10 mouse cellular contexts compared by ENCODE assay signal in the genomic region with DNA sequence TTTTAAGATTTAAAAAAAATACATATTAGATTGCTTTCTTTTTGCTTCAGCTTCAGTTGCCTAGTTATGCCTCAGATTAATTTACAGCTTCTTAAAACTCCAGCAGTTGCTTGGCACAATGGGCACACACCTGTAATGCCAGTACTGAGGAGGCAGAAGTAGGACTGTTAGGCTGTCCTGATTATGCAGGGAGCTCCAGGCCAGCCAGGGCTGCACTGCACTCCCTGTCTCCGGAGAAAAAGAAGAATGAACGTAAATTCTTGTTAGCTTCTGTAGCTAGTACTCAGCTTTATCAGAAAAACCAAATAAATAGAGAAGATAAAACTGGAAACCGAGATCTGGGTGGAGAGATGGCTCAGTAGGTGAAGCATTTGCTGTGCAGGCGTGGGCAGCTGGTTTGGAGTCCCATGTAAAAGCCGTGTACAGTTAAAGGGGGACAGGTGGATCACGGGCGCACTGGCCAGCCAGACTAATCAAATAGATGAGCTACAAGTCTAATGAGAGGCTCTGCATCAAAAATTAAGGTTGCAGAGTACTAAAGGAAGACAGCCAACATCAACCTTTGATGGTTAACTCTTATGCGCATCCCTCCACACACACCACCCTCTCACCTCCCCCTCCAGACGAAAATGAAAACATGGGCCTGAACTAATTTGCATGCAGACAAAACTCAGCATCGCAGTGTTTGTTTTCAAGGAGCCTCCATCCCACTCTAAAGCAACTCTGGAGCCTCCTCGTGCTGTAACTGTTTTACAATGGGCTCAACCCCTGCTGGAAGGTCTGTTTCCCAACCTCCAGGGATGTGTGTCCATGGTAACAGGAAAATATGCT. TPM values are rescaled to one million over a fixed set of nuclear protein-coding genes. Genes with fewer than 3 reads are reported as not detected.
A peak's percentile ranks its signal among the peaks of the same experiment; 100 is the strongest.
DNase-seq lines count a peak whose midpoint lies in the region; ATAC-seq lines count a peak whose summit lies in the region.
"Had no signal": no experiment of that assay in that cellular context is flagged by ENCODE, and none has a peak within 500 bp of the region (broad histone marks: within the 10 kb centered on the region; RNA-seq: fewer than 3 reads in every experiment).

No protein-coding gene starts in this region.

- H3K36me3 ChIP-seq in liver, embryonic 12.5 days: no peaks in the 10 kb centered on the region
- no peaks in the 10 kb centered on the region for H3K36me3 ChIP-seq in liver, embryonic 11.5 days (ENCODE audit: control insufficient read depth, insufficient read depth, low read length)
- no peaks in the 10 kb centered on the region for H3K36me3 ChIP-seq in hindbrain, embryonic 12.5 days
- no peaks in the 10 kb centered on the region for H3K36me3 ChIP-seq in neural tube, embryonic 14.5 days (ENCODE audit: control insufficient read depth, insufficient read depth, low read length)
- H3K36me3 ChIP-seq: lung, embryonic 15.5 days had no signal

- DNase-seq in cerebellum, postnatal 10 days: peak; percentile 56 to 63
- no peak for DNase-seq in cerebellum, adult 9-10 months
- DNase-seq in liver, embryonic 11.5 days (ENCODE audit: low spot score): no peak
- DNase-seq in spleen, postnatal 14 days (ENCODE audit: low spot score in 2 of 2): no peak

- peaks cover 36% of the 10 kb centered on the region for H3K27me3 ChIP-seq in liver, embryonic 12.5 days (replicated peaks)
- H3K27me3 ChIP-seq in liver, embryonic 11.5 days (replicated peaks; ENCODE audit: control insufficient read depth, insufficient read depth, low read length): no peaks in the 10 kb centered on the region; the same call in 1 of the 2 replicates
- H3K27me3 ChIP-seq in hindbrain, embryonic 12.5 days: no peaks in the 10 kb centered on the region
- no peaks in the 10 kb centered on the region for H3K27me3 ChIP-seq in neural tube, embryonic 14.5 days (ENCODE audit: control insufficient read depth, insufficient read depth, low read length)
- H3K27me3 ChIP-seq: lung, embryonic 15.5 days had no signal

- H3K9me3 ChIP-seq in liver, embryonic 12.5 days (replicated peaks): no peaks in the 10 kb centered on the region
- H3K9me3 ChIP-seq in liver, embryonic 11.5 days (ENCODE audit: control insufficient read depth, low read length): no peaks in the 10 kb centered on the region
- H3K9me3 ChIP-seq in hindbrain, embryonic 12.5 days (replicated peaks): no peaks in the 10 kb centered on the region
- no peaks in the 10 kb centered on the region for H3K9me3 ChIP-seq in neural tube, embryonic 14.5 days (ENCODE audit: control insufficient read depth, low read length)
- H3K9me3 ChIP-seq: lung, embryonic 15.5 days had no signal

- 0 out of 2 replicates have a peak overlapping the region, but pooled peaks have one; percentile 30 for H3K27ac ChIP-seq in liver, embryonic 12.5 days
- no peak overlapping the region for H3K27ac ChIP-seq in liver, embryonic 11.5 days (ENCODE audit: low read depth, low read length)
- peak overlapping the region; percentile 84 for H3K27ac ChIP-seq in hindbrain, embryonic 12.5 days
- H3K27ac ChIP-seq in neural tube, embryonic 14.5 days (ENCODE audit: low read depth, low read length): peak overlapping the region; percentile 48
- H3K27ac ChIP-seq: lung, embryonic 15.5 days had no signal

- no peak overlapping the region; the same call in 1 of the 2 replicates for H3K9ac ChIP-seq in liver, embryonic 12.5 days
- H3K9ac ChIP-seq in liver, embryonic 11.5 days (ENCODE audit: low read depth, low read length): no peak overlapping the region
- no peak overlapping the region for H3K9ac ChIP-seq in hindbrain, embryonic 12.5 days
- H3K9ac ChIP-seq in neural tube, embryonic 14.5 days (replicated peaks; ENCODE audit: low read depth, low read length): no peak overlapping the region
- H3K9ac ChIP-seq: lung, embryonic 15.5 days had no signal

- H3K4me1 ChIP-seq in liver, embryonic 12.5 days: peaks cover 52% of the 10 kb centered on the region
- peaks cover 15% of the 10 kb centered on the region for H3K4me1 ChIP-seq in liver, embryonic 11.5 days (replicated peaks; ENCODE audit: control insufficient read depth, insufficient read depth, low read length)
- peaks cover 12% of the 10 kb centered on the region for H3K4me1 ChIP-seq in hindbrain, embryonic 12.5 days
- H3K4me1 ChIP-seq in neural tube, embryonic 14.5 days (ENCODE audit: control insufficient read depth, insufficient read depth, low read length): peaks cover 7% of the 10 kb centered on the region; the same call in 1 of the 2 replicates
- H3K4me1 ChIP-seq: lung, embryonic 15.5 days had no signal

- H3K4me2 ChIP-seq in liver, embryonic 12.5 days: 0 out of 2 replicates have a peak overlapping the region, but pooled peaks have one; percentile 4
- H3K4me2 ChIP-seq in liver, embryonic 11.5 days: no peak overlapping the region
- peak overlapping the region; percentile 34 for H3K4me2 ChIP-seq in hindbrain, embryonic 12.5 days (replicated peaks)
- no peak overlapping the region for H3K4me2 ChIP-seq in neural tube, embryonic 14.5 days (ENCODE audit: low read depth, low read length)
- H3K4me2 ChIP-seq: lung, embryonic 15.5 days had no signal

- WGBS in liver, embryonic 12.5 days (ENCODE audit: insufficient replicate concordance): 37% methylated on average over 11 of the region's 11 CpGs
- 39% methylated on average over 11 of the region's 11 CpGs for WGBS in liver, embryonic 11.5 days
- 15% methylated on average over 11 of the region's 11 CpGs for WGBS in hindbrain, embryonic 12.5 days
- WGBS in neural tube, embryonic 14.5 days: 17% methylated on average over 11 of the region's 11 CpGs

- ATAC-seq in liver, embryonic 12.5 days: no peak
- ATAC-seq in liver, embryonic 11.5 days (replicated peaks; ENCODE audit: low FRiP score): no peak
- ATAC-seq in hindbrain, embryonic 12.5 days (ENCODE audit: low FRiP score): peak; percentile 90
- ATAC-seq in neural tube, embryonic 14.5 days (ENCODE audit: low read depth): peak; percentile 70; the same call in 1 of the 2 replicates
- ATAC-seq in megakaryocyte-erythroid progenitor cell, adult 5-6 weeks (replicated peaks; ENCODE audit: low FRiP score, low TSS enrichment, poor library complexity, severe bottlenecking): no peak

- H3K4me3 ChIP-seq in liver, embryonic 12.5 days: no peak overlapping the region
- no peak overlapping the region for H3K4me3 ChIP-seq in liver, embryonic 11.5 days (ENCODE audit: low read depth, low read length)
- H3K4me3 ChIP-seq in hindbrain, embryonic 12.5 days: no peak overlapping the region
- no peak overlapping the region for H3K4me3 ChIP-seq in neural tube, embryonic 14.5 days (ENCODE audit: low read depth, low read length)
- H3K4me3 ChIP-seq: lung, embryonic 15.5 days had no signal

RNA-seq across cellular contexts. Expression of gene Tppp3, which starts 25.8 kb away (rescaled TPM):
- 1.2 and 1.4 TPM in 2 replicates for polyA plus RNA-seq in liver, embryonic 12.5 days (2016; fragmentation: Nextera tagmentation; extraction: Ambion mirVana)
- 3.1 and 3.2 TPM in 2 replicates for polyA plus RNA-seq in liver, embryonic 11.5 days (2014; fragmentation: Nextera tagmentation; extraction: Ambion mirVana)
- polyA plus RNA-seq in hindbrain, embryonic 12.5 days (2016; fragmentation: Nextera tagmentation; extraction: Ambion mirVana): 162 and 186 TPM in 2 replicates
- polyA plus RNA-seq in neural tube, embryonic 14.5 days (2014; fragmentation: Nextera tagmentation; extraction: Ambion mirVana): 189 and 259 TPM in 2 replicates
- 0.45 and 1.4 TPM in 2 replicates for total RNA-seq in megakaryocyte-erythroid progenitor cell, adult 5-6 weeks (2014; fragmentation: Nextera tagmentation)
- 1.3 TPM in 1 of 2 replicates, not detected in the other for total RNA-seq in megakaryocyte-erythroid progenitor cell, adult 5-6 weeks (2017)

RNA-seq across cellular contexts. Expression of gene Lrrc36, which starts 32.1 kb away (rescaled TPM):
- polyA plus RNA-seq in liver, embryonic 12.5 days (2016; fragmentation: Nextera tagmentation; extraction: Ambion mirVana): 0.07 and 0.18 TPM in 2 replicates
- 0.19 TPM in 1 of 2 replicates, not detected in the other for polyA plus RNA-seq in liver, embryonic 11.5 days (2014; fragmentation: Nextera tagmentation; extraction: Ambion mirVana)
- 2.1 and 3.1 TPM in 2 replicates for polyA plus RNA-seq in hindbrain, embryonic 12.5 days (2016; fragmentation: Nextera tagmentation; extraction: Ambion mirVana)
- polyA plus RNA-seq in neural tube, embryonic 14.5 days (2014; fragmentation: Nextera tagmentation; extraction: Ambion mirVana): 0.16 and 0.43 TPM in 2 replicates
- 0.61 and 1.5 TPM in 2 replicates for total RNA-seq in megakaryocyte-erythroid progenitor cell, adult 5-6 weeks (2014; fragmentation: Nextera tagmentation)
- total RNA-seq in megakaryocyte-erythroid progenitor cell, adult 5-6 weeks (2017): 0.46 TPM in 1 of 2 replicates, not detected in the other

RNA-seq across cellular contexts. Expression of gene Kctd19, which starts 32.2 kb away (rescaled TPM):
- not detected in 2 replicates for polyA plus RNA-seq in liver, embryonic 12.5 days (2016; fragmentation: Nextera tagmentation; extraction: Ambion mirVana)
- not detected in 2 replicates for polyA plus RNA-seq in liver, embryonic 11.5 days (2014; fragmentation: Nextera tagmentation; extraction: Ambion mirVana)
- 0.08 TPM in 1 of 2 replicates, not detected in the other for polyA plus RNA-seq in hindbrain, embryonic 12.5 days (2016; fragmentation: Nextera tagmentation; extraction: Ambion mirVana)
- polyA plus RNA-seq in neural tube, embryonic 14.5 days (2014; fragmentation: Nextera tagmentation; extraction: Ambion mirVana): not detected in 2 replicates
- not detected in 2 replicates for total RNA-seq in megakaryocyte-erythroid progenitor cell, adult 5-6 weeks (2014; fragmentation: Nextera tagmentation)
- total RNA-seq in megakaryocyte-erythroid progenitor cell, adult 5-6 weeks (2017): not detected in 2 replicates
- total RNA-seq: gastrocnemius, postnatal 4 days had no signal
- polyA plus RNA-seq: lung, embryonic 15.5 days had no signal

RNA-seq across cellular contexts. Expression of gene Zdhhc1, which starts 51.2 kb away (rescaled TPM):
- 4.0 and 4.6 TPM in 2 replicates for polyA plus RNA-seq in liver, embryonic 12.5 days (2016; fragmentation: Nextera tagmentation; extraction: Ambion mirVana)
- 6.4 and 8.9 TPM in 2 replicates for polyA plus RNA-seq in liver, embryonic 11.5 days (2014; fragmentation: Nextera tagmentation; extraction: Ambion mirVana)
- 35.8 and 36.1 TPM in 2 replicates for polyA plus RNA-seq in hindbrain, embryonic 12.5 days (2016; fragmentation: Nextera tagmentation; extraction: Ambion mirVana)
- 27.9 and 32.5 TPM in 2 replicates for polyA plus RNA-seq in neural tube, embryonic 14.5 days (2014; fragmentation: Nextera tagmentation; extraction: Ambion mirVana)
- 8.4 and 12.8 TPM in 2 replicates for total RNA-seq in megakaryocyte-erythroid progenitor cell, adult 5-6 weeks (2014; fragmentation: Nextera tagmentation)
- total RNA-seq in megakaryocyte-erythroid progenitor cell, adult 5-6 weeks (2017): 2.2 and 3.8 TPM in 2 replicates

Comparison
In these comparisons a context has a peak if more than half of its experiments do, and no peak if none do; other contexts are left out.
1. DNase-seq: peak in cerebellum, postnatal 10 days (2 of 2); none in cerebellum, adult 9-10 months (single experiment), liver, embryonic 11.5 days (single experiment) and spleen, postnatal 14 days (0 of 2).
2. H3K4me2 ChIP-seq: peak in liver, embryonic 12.5 days (single experiment) and hindbrain, embryonic 12.5 days (single experiment); none in liver, embryonic 11.5 days (single experiment) and neural tube, embryonic 14.5 days (single experiment).
3. ATAC-seq: peak in hindbrain, embryonic 12.5 days (single experiment) and neural tube, embryonic 14.5 days (single experiment); none in liver, embryonic 12.5 days (single experiment), liver, embryonic 11.5 days (single experiment) and megakaryocyte-erythroid progenitor cell, adult 5-6 weeks (single experiment).
4. RNA of gene Tppp3, which starts 25.8 kb away (polyA plus RNA-seq): 189 to 259 TPM in neural tube, embryonic 14.5 days and 162 to 186 TPM in hindbrain, embryonic 12.5 days; 3.1 to 3.2 TPM in liver, embryonic 11.5 days and 1.2 to 1.4 TPM in liver, embryonic 12.5 days; every median in the first group is over 10 times any median in the second.